Mouse (Mus musculus) neural tube, embryonic 15.5 days (tissue): ENCODE measurements at regions not wholly inside any gene's neighbourhood (a gene's known extent, or its start where the extent isn't known, plus 50 kb on each side); places are given as distances from the start of the nearest gene placed in this dataset.
A peak's percentile ranks its signal among the peaks of the same experiment; 100 is the strongest.
"Not testable (repeated sequence)": the region's sequence is repeated elsewhere in the genome, so short reads cannot be mapped to it uniquely, and the experiment has no call there.

Experiments
- ATAC-seq: fragments of 200-750 bp; cut with Nextera tagmentation; 2 replicates; pipeline ENCODE4 v1.8.0; 2017; ENCODE audit warnings: mild to moderate bottlenecking, moderate TSS enrichment, moderate library complexity; ENCODE audit not compliant: low FRiP score
- H3K27ac ChIP-seq: fragments of 300-500 bp; sonication (generic); replicated peaks from 2 replicates; pipeline ENCODE4 v1.5.1; 2015; ENCODE audit warnings: mild to moderate bottlenecking, inconsistent platforms
- H3K27me3 ChIP-seq: fragments of 300-500 bp; sonication (generic); replicated peaks from 2 replicates; pipeline ENCODE4 v1.6.1; 2015; ENCODE audit warnings: inconsistent platforms
- H3K36me3 ChIP-seq: fragments of 300-500 bp; sonication (generic); 2 replicates; pipeline ENCODE4 v1.6.1; 2015; ENCODE audit warnings: inconsistent platforms
- H3K4me1 ChIP-seq: fragments of 300-500 bp; sonication (generic); 2 replicates; pipeline ENCODE4 v1.6.1; 2015; ENCODE audit warnings: inconsistent platforms
- H3K4me2 ChIP-seq: fragments of 300-500 bp; sonication (generic); 2 replicates; pipeline ENCODE4 v1.6.1; 2015; ENCODE audit warnings: inconsistent platforms, mild to moderate bottlenecking, moderate library complexity
- H3K4me3 ChIP-seq: fragments of 300-500 bp; sonication (generic); replicated peaks from 2 replicates; pipeline ENCODE4 v1.5.1; 2015; ENCODE audit warnings: mild to moderate bottlenecking, inconsistent platforms
- H3K9ac ChIP-seq: fragments of 300-500 bp; sonication (generic); replicated peaks from 2 replicates; pipeline ENCODE4 v1.6.1; 2015; ENCODE audit warnings: mild to moderate bottlenecking, inconsistent platforms
- H3K9me3 ChIP-seq: fragments of 300-500 bp; sonication (generic); replicated peaks from 2 replicates; pipeline ENCODE4 v1.6.1; 2016; ENCODE audit warnings: inconsistent platforms
- WGBS: fragments of 180-500 bp; shearing (Covaris S2); methylation state at CpG from one replicate; pipeline ENCODE4 v1.1.7; 2015; ENCODE audit warnings: mixed read lengths; 5-methylcytosine and 5-hydroxymethylcytosine counted together

DNA sequence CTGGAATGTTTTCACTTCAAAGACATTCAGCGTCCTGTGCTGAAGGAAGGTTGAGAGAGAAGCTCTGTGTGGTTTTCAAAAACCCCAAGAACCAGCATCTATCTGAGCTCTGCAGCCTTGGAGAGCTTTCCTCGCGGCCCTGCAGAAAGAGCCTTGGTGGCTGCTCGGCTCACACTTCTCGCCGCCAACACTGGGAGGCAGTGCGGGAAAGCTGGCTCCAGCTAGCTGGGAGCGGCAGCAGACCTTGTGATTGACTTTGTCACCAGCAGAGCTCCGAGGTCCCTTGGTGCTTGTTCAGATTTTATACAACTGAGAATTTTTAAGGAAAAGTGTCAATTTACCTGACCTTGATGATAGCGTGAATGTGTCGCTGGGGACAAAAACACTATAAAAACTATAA is 299.4 kb downstream of the Nkx6-1 start:
- 13% methylated on average over 11 of the region's 11 CpGs for WGBS
- Histone ChIP-seq H3K9ac (no peak overlapping the region), H3K27me3 (peaks cover 67% of the 10 kb centered on the region), H3K4me2 (peak overlapping the region; percentile 25; the same call in 1 of the 2 replicates), H3K4me1 (peaks cover 6% of the 10 kb centered on the region; the same call in 1 of the 2 replicates), H3K27ac (no peak overlapping the region), H3K4me3 (no peak overlapping the region), H3K36me3 (no peaks in the 10 kb centered on the region), H3K9me3 (no peaks in the 10 kb centered on the region)
- ATAC-seq: peak; percentile 61; the same call in 1 of the 2 replicates

GRCm38 (mm10) chr5:101359986-101360385 is 304.8 kb downstream of the Nkx6-1 start:
- no peak for ATAC-seq
- H3K27me3 ChIP-seq: peaks cover 49% of the 10 kb centered on the region
- no peak overlapping the region for H3K27ac ChIP-seq
- no peaks in the 10 kb centered on the region for H3K9me3 ChIP-seq
- H3K4me3 ChIP-seq: no peak overlapping the region
- WGBS: 19% methylated on average over 6 of the region's 6 CpGs
- no peak overlapping the region for H3K4me2 ChIP-seq
- no peaks in the 10 kb centered on the region; the same call in 1 of the 2 replicates for H3K4me1 ChIP-seq
- no peak overlapping the region for H3K9ac ChIP-seq
- H3K36me3 ChIP-seq: no peaks in the 10 kb centered on the region

DNA sequence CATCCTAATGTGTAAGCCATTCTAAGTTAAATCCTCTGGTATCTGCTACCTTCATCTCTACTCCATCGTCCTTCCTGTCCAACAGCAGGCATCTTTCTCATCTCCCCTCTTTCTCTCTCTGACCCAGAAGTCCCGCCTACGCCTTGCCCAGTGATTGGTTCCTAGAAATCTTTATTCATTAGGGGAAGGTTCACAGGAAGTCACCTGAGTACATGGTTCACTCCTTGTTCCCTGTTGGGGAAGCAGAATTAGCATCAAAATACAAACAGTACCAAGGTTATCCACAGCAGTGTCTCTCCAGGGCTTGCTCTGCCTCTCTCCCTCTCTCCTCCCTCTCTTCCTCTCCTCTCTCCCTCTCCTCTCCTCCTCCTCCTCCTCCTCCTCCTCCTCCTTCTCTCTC is 319.4 kb downstream of the Nkx6-1 start:
- H3K36me3 ChIP-seq: no peaks in the 10 kb centered on the region
- WGBS: 88% methylated on average over 3 of the region's 3 CpGs
- H3K4me2 ChIP-seq: no peak overlapping the region
- no peak for ATAC-seq
- no peak overlapping the region for H3K27ac ChIP-seq
- H3K9me3 ChIP-seq: no peaks in the 10 kb centered on the region
- H3K4me3 ChIP-seq: no peak overlapping the region
- no peaks in the 10 kb centered on the region for H3K27me3 ChIP-seq
- H3K9ac ChIP-seq: no peak overlapping the region
- H3K4me1 ChIP-seq: no peaks in the 10 kb centered on the region

GRCm38 (mm10) chr5:101336361-101336760 is 328.4 kb downstream of the Nkx6-1 start:
- not testable (repeated sequence) for H3K4me3 ChIP-seq, H3K4me1 ChIP-seq, ATAC-seq, H3K9me3 ChIP-seq, H3K4me2 ChIP-seq, H3K9ac ChIP-seq, H3K27ac ChIP-seq, H3K36me3 ChIP-seq
- H3K27me3 ChIP-seq: peaks cover 13% of the 10 kb centered on the region
- 100% methylated on average over 1 of the region's 1 CpGs for WGBS

- Histone ChIP-seq H3K27ac (no peak overlapping the region), H3K4me2 (no peak overlapping the region), H3K4me3 (no peak overlapping the region), H3K36me3 (no peaks in the 10 kb centered on the region), H3K9me3 (no peaks in the 10 kb centered on the region), H3K4me1 (no peaks in the 10 kb centered on the region), H3K27me3 (peaks cover 53% of the 10 kb centered on the region), H3K9ac (no peak overlapping the region)
- 82% methylated on average over 10 of the region's 10 CpGs for WGBS
- no peak for ATAC-seq
These were observed 333.0 kb downstream of the Nkx6-1 start for GRCm38 (mm10) chr5:101331825-101332224.

- 64% methylated on average over 4 of the region's 4 CpGs for WGBS
- ATAC-seq: no peak
- no peak overlapping the region for H3K4me3 ChIP-seq
- H3K36me3 ChIP-seq: no peaks in the 10 kb centered on the region
- peaks cover 86% of the 10 kb centered on the region for H3K27me3 ChIP-seq
- no peaks in the 10 kb centered on the region for H3K9me3 ChIP-seq
- no peak overlapping the region for H3K9ac ChIP-seq
- H3K4me1 ChIP-seq: peaks cover 5% of the 10 kb centered on the region; the same call in 1 of the 2 replicates
- no peak overlapping the region for H3K27ac ChIP-seq
- H3K4me2 ChIP-seq: no peak overlapping the region
These were observed 338.7 kb downstream of the Nkx6-1 start for GRCm38 (mm10) chr5:101326122-101326521.

GRCm38 (mm10) chr5:101323041-101323950 is 341.5 kb downstream of the Nkx6-1 start:
- Histone ChIP-seq H3K36me3 (no peaks in the 10 kb centered on the region), H3K9me3 (no peaks in the 10 kb centered on the region), H3K4me2 (peak overlapping the region; percentile 36), H3K9ac (no peak overlapping the region), H3K27ac (no peak overlapping the region), H3K27me3 (peaks cover 83% of the 10 kb centered on the region), H3K4me1 (peaks cover 5% of the 10 kb centered on the region; the same call in 1 of the 2 replicates), H3K4me3 (no peak overlapping the region)
- ATAC-seq: no peak
- 3% methylated on average over 20 of the region's 20 CpGs for WGBS

DNA sequence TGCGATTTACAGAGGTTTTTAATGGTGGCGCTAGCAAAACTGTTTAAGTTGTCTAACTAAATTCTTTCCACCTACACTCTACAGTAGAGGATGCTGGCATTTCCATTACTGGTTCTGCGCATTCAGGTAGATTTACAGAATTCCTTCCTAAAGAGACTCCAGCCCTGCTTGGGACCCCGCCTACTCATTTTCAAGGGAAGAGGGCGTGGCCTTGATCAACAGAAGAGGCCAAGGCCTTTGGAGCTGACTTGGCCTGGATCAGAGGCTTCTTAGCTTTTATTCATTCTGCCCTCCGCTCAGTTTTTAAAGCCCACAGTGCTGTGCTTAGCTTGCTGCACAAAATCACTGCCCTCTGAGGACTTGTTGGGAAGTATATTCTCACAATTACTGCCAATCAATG is 364.8 kb downstream of the Nkx6-1 start:
- Histone ChIP-seq H3K4me2 (no peak overlapping the region), H3K4me3 (no peak overlapping the region), H3K27me3 (peaks cover 64% of the 10 kb centered on the region), H3K4me1 (0 out of 2 replicates have a peak, but pooled peaks cover 5% of the 10 kb centered on the region), H3K9ac (no peak overlapping the region), H3K9me3 (no peaks in the 10 kb centered on the region), H3K36me3 (no peaks in the 10 kb centered on the region), H3K27ac (no peak overlapping the region)
- 83% methylated on average over 6 of the region's 6 CpGs for WGBS
- ATAC-seq: no peak

GRCm38 (mm10) chr5:101298411-101298810 is 366.4 kb downstream of the Nkx6-1 start:
- H3K4me2 ChIP-seq: no peak overlapping the region
- no peaks in the 10 kb centered on the region for H3K9me3 ChIP-seq
- H3K27me3 ChIP-seq: peaks cover 71% of the 10 kb centered on the region
- H3K4me3 ChIP-seq: no peak overlapping the region
- H3K9ac ChIP-seq: no peak overlapping the region
- WGBS: 63% methylated on average over 4 of the region's 4 CpGs
- no peak for ATAC-seq
- H3K27ac ChIP-seq: no peak overlapping the region
- no peaks in the 10 kb centered on the region for H3K36me3 ChIP-seq
- H3K4me1 ChIP-seq: 0 out of 2 replicates have a peak, but pooled peaks cover 5% of the 10 kb centered on the region

DNA sequence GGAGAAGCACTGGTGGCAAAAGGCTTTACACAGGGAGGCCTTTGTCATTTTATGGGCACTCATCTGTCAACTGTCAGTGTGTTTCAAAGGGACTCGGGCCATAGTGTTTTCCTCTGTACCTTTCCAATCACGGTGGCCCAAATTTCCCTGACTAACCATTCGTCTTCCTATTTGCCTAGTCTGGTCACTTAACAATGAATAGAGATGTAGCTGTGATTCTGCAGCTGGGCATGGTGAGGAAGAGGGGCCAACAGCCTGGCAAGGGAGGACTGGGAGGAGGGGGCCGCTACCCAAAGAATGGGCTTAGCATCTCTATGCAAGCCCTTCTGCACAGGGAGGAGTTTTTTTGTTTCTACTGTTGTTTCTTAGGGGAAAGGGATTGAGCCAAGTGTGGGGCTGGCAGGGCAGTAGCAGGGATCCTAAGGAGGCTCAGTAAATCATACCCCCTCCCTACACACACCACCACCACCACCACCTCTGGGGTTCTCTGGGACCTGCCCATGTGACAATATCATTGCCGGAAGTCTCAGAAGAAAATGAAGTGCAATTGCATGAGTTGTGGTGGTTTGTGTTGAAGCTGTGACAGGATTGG is 367.2 kb downstream of the Nkx6-1 start:
- H3K36me3 ChIP-seq: no peaks in the 10 kb centered on the region
- no peak overlapping the region for H3K27ac ChIP-seq
- H3K4me1 ChIP-seq: 0 out of 2 replicates have a peak, but pooled peaks cover 5% of the 10 kb centered on the region
- peaks cover 70% of the 10 kb centered on the region for H3K27me3 ChIP-seq
- no peak overlapping the region for H3K4me3 ChIP-seq
- H3K9ac ChIP-seq: no peak overlapping the region
- peak; percentile 45 for ATAC-seq
- no peaks in the 10 kb centered on the region for H3K9me3 ChIP-seq
- 7% methylated on average over 5 of the region's 5 CpGs for WGBS
- H3K4me2 ChIP-seq: no peak overlapping the region

- no peak overlapping the region for H3K9ac ChIP-seq
- no peaks in the 10 kb centered on the region for H3K36me3 ChIP-seq
- peaks cover 63% of the 10 kb centered on the region for H3K27me3 ChIP-seq
- H3K4me2 ChIP-seq: no peak overlapping the region
- H3K27ac ChIP-seq: no peak overlapping the region
- 0 out of 2 replicates have a peak, but pooled peaks cover 5% of the 10 kb centered on the region for H3K4me1 ChIP-seq
- no peaks in the 10 kb centered on the region for H3K9me3 ChIP-seq
- 67% methylated on average over 7 of the region's 7 CpGs for WGBS
- no peak for ATAC-seq
- no peak overlapping the region for H3K4me3 ChIP-seq
These were observed 368.9 kb downstream of the Nkx6-1 start for GRCm38 (mm10) chr5:101295941-101296340.

DNA sequence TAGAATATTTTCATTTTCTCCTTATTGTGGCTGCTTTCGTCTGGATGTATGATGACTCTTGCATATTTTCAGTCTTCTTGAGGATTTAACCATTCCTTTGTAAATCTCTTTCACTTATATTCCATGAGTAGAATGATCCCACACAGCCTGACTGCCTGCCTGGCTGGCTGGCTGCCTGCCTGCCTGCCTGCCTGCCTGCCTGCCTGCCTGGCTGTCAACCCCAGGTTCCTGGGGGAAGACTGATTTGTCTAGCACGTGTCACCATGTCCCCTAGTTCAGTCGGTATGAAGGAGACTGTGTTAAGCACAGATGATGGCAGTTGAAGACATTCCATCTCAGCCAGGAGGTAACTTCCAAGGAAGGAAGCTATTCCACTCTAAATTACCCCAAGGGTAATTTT is 370.8 kb downstream of the Nkx6-1 start:
- ATAC-seq: no peak
- H3K27ac ChIP-seq: no peak overlapping the region
- H3K4me2 ChIP-seq: no peak overlapping the region
- H3K27me3 ChIP-seq: peaks cover 63% of the 10 kb centered on the region
- H3K9ac ChIP-seq: no peak overlapping the region
- H3K36me3 ChIP-seq: no peaks in the 10 kb centered on the region
- no peak overlapping the region for H3K4me3 ChIP-seq
- no peaks in the 10 kb centered on the region for H3K9me3 ChIP-seq
- WGBS: 52% methylated on average over 3 of the region's 3 CpGs
- H3K4me1 ChIP-seq: 0 out of 2 replicates have a peak, but pooled peaks cover 5% of the 10 kb centered on the region
